ENCODE assay signal across 20 mouse cellular contexts in the genomic region with DNA sequence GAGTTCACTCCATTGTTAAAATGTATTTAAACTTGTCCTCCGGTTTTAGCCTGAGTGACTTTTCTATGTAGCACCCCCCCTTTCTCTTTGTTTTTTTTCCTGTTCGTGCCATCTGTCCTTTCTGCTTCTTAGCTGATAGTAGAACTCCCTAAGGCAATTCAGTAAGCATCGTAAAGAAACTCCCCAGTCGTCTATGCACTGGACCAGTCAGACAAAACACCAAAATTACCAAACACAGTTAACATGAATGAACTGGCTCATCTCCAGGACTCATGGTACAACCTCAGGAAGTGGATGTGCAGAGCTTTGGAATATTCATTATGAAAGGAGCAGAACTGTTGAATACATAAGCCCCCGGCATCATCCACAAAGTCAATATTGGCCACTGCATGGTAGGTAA.
DNase-seq lines count a peak whose midpoint lies in the region; ATAC-seq and TF ChIP-seq lines count a peak whose summit lies in the region.
"Had no signal": no experiment of that assay in that cellular context is flagged by ENCODE, and none has a peak within 500 bp of the region (broad histone marks: within the 10 kb centered on the region; RNA-seq: fewer than 3 reads in every experiment).

No protein-coding gene starts in this region.

- no peaks in the 10 kb centered on the region for H3K36me3 ChIP-seq in forebrain, embryonic 14.5 days (ENCODE audit: control insufficient read depth, insufficient read depth, low read length)
- no peaks in the 10 kb centered on the region for H3K36me3 ChIP-seq in forebrain, embryonic 12.5 days (replicated peaks)
- H3K36me3 ChIP-seq in forebrain, postnatal 0 days (ENCODE audit: insufficient read depth): no peaks in the 10 kb centered on the region
- H3K36me3 ChIP-seq: embryonic facial prominence, embryonic 13.5 days; liver, embryonic 12.5 days; neural tube, embryonic 13.5 days had no signal

- intact Hi-C loops in left cerebral cortex, adult 2 months (cut with DNase I): no loop called here

- no peaks in the 10 kb centered on the region for H3K27me3 ChIP-seq in forebrain, embryonic 14.5 days (replicated peaks; ENCODE audit: control insufficient read depth, insufficient read depth, low read length)
- no peaks in the 10 kb centered on the region for H3K27me3 ChIP-seq in forebrain, embryonic 12.5 days
- no peaks in the 10 kb centered on the region for H3K27me3 ChIP-seq in forebrain, postnatal 0 days (ENCODE audit: insufficient read depth, low read length)
- H3K27me3 ChIP-seq: embryonic facial prominence, embryonic 13.5 days; liver, embryonic 12.5 days; neural tube, embryonic 13.5 days had no signal

- H3K4me3 ChIP-seq in forebrain, embryonic 14.5 days (ENCODE audit: low read depth, low read length): no peak overlapping the region
- H3K4me3 ChIP-seq in forebrain, embryonic 12.5 days (replicated peaks): no peak overlapping the region
- H3K4me3 ChIP-seq in left cerebral cortex, adult 2 months: no peak overlapping the region
- H3K4me3 ChIP-seq in forebrain, postnatal 0 days (ENCODE audit: low read depth, low read length): no peak overlapping the region
- H3K4me3 ChIP-seq: embryonic facial prominence, embryonic 13.5 days; erythroblast, embryonic 14.5 days; liver, embryonic 12.5 days; neural tube, embryonic 13.5 days had no signal

- peak; percentile 29; the same call in 1 of the 2 replicates for ATAC-seq in forebrain, embryonic 14.5 days
- no peak for ATAC-seq in forebrain, embryonic 12.5 days (ENCODE audit: low FRiP score)
- ATAC-seq in forebrain, postnatal 0 days: peak; percentile 49
- ATAC-seq: intestine, postnatal 0 days; liver, embryonic 12.5 days; liver, postnatal 0 days had no signal

- peak; percentile 7 for DNase-seq in forebrain, embryonic 14.5 days (ENCODE audit: low spot score)
- no peak for DNase-seq in left cerebral cortex, adult 2 months (ENCODE audit: extremely low spot score in 1 of 2, low spot score in 2 of 2)
- DNase-seq in left cerebral cortex, adult 11 months (ENCODE audit: low spot score): no peak
- DNase-seq in brain, embryonic 14.5 days (ENCODE audit: low read depth): peak; percentile 18
- DNase-seq in forebrain, postnatal 0 days: no peak
- no peak for DNase-seq in kidney, adult 18-20 months
- DNase-seq: adrenal gland, postnatal 25 days; embryo, embryonic 11 days; gastrocnemius, postnatal 14 days; heart, postnatal 14 days; kidney, postnatal 14 days; liver, postnatal 0 days; lung, postnatal 36 days; thymus, postnatal 14 days had no signal

- 65% methylated on average over 5 of the region's 5 CpGs for WGBS in forebrain, embryonic 14.5 days
- 75% methylated on average over 5 of the region's 5 CpGs for WGBS in forebrain, embryonic 12.5 days
- WGBS in forebrain, postnatal 0 days: 41% methylated on average over 5 of the region's 5 CpGs

- no peak overlapping the region; the same call in 1 of the 2 replicates for H3K27ac ChIP-seq in forebrain, embryonic 14.5 days (ENCODE audit: low read depth, low read length)
- no peak overlapping the region for H3K27ac ChIP-seq in forebrain, embryonic 12.5 days
- H3K27ac ChIP-seq in left cerebral cortex, adult 2 months: peak overlapping the region; percentile 66
- peak overlapping the region; percentile 54; the same call in 1 of the 2 replicates for H3K27ac ChIP-seq in forebrain, postnatal 0 days (ENCODE audit: low read depth, low read length)
- H3K27ac ChIP-seq: embryonic facial prominence, embryonic 13.5 days; liver, embryonic 12.5 days; neural tube, embryonic 13.5 days had no signal

- H3K9me3 ChIP-seq in forebrain, embryonic 14.5 days (replicated peaks; ENCODE audit: control insufficient read depth, low read length): no peaks in the 10 kb centered on the region
- no peaks in the 10 kb centered on the region for H3K9me3 ChIP-seq in forebrain, embryonic 12.5 days
- no peaks in the 10 kb centered on the region for H3K9me3 ChIP-seq in forebrain, postnatal 0 days (ENCODE audit: low read length)
- H3K9me3 ChIP-seq: embryonic facial prominence, embryonic 13.5 days; liver, embryonic 12.5 days; neural tube, embryonic 13.5 days had no signal

- no peak overlapping the region for H3K9ac ChIP-seq in forebrain, embryonic 14.5 days (ENCODE audit: low read length)
- H3K9ac ChIP-seq in forebrain, embryonic 12.5 days: no peak overlapping the region
- H3K9ac ChIP-seq in forebrain, postnatal 0 days: no peak overlapping the region
- H3K9ac ChIP-seq: embryonic facial prominence, embryonic 13.5 days; liver, embryonic 12.5 days; liver, postnatal 0 days; neural tube, embryonic 13.5 days had no signal

- no peak for TF ChIP-seq CTCF in left cerebral cortex, adult 2 months (IDR thresholded peaks at IDR 0.05)
- TF ChIP-seq CTCF in brain, embryonic 14.5 days (IDR thresholded peaks at IDR 0.05; ENCODE audit: borderline replicate concordance, extremely low read depth, insufficient read depth, insufficient read length): no peak
- no peak for TF ChIP-seq CTCF in forebrain, postnatal 0 days (IDR thresholded peaks at IDR 0.05; ENCODE audit: low read depth)

- no peak overlapping the region for H3K4me2 ChIP-seq in forebrain, embryonic 14.5 days (ENCODE audit: low read length)
- H3K4me2 ChIP-seq in forebrain, embryonic 12.5 days: no peak overlapping the region
- no peak overlapping the region for H3K4me2 ChIP-seq in forebrain, postnatal 0 days (ENCODE audit: low read depth)
- H3K4me2 ChIP-seq: embryonic facial prominence, embryonic 13.5 days; liver, embryonic 12.5 days; neural tube, embryonic 13.5 days had no signal

- H3K4me1 ChIP-seq in forebrain, embryonic 14.5 days (ENCODE audit: control insufficient read depth, insufficient read depth, low read length): no peaks in the 10 kb centered on the region
- H3K4me1 ChIP-seq in forebrain, embryonic 12.5 days: no peaks in the 10 kb centered on the region
- 0 out of 2 replicates have a peak, but pooled peaks cover 3% of the 10 kb centered on the region for H3K4me1 ChIP-seq in forebrain, postnatal 0 days (ENCODE audit: insufficient read depth)
- H3K4me1 ChIP-seq: embryonic facial prominence, embryonic 13.5 days; liver, embryonic 12.5 days; neural tube, embryonic 13.5 days had no signal

- no peak for TF ChIP-seq POLR2A in brain, embryonic 14.5 days (IDR thresholded peaks at IDR 0.05; ENCODE audit: borderline replicate concordance, extremely low read depth, insufficient read depth, insufficient read length, poor library complexity, severe bottlenecking)

Comparison
In these comparisons a context has a peak if more than half of its experiments do, and no peak if none do; other contexts are left out.
1. DNase-seq: peak in forebrain, embryonic 14.5 days (single experiment) and brain, embryonic 14.5 days (single experiment); none in left cerebral cortex, adult 2 months (0 of 2), left cerebral cortex, adult 11 months (single experiment), forebrain, postnatal 0 days (single experiment) and kidney, adult 18-20 months (single experiment).
2. H3K27ac ChIP-seq: peak in left cerebral cortex, adult 2 months (single experiment) and forebrain, postnatal 0 days (single experiment); none in forebrain, embryonic 14.5 days (single experiment) and forebrain, embryonic 12.5 days (single experiment).